Mouse (Mus musculus) G1E (cell line): ENCODE results near the gene Creg2.

Source experiments
- GATA1 ChIP-seq: IDR thresholded peaks from 2 replicates; pipeline ENCODE4 v1.6.1; 2012; ENCODE audit warnings: borderline replicate concordance, low read length, inconsistent platforms, mixed read lengths
- TAL1 ChIP-seq: conservative IDR thresholded peaks from 2 replicates; pipeline ENCODE4 v1.6.1; 2012; ENCODE audit warnings: low read depth, low read length, inconsistent platforms, mixed read lengths

GRCm38 (mm10) chr1:39581215-39581614, 70.1 kb downstream of the Creg2 start:
- TF ChIP-seq GATA1, result no peak
- TF ChIP-seq TAL1, result no peak
